Mouse (Mus musculus) liver, embryonic 16.5 days (tissue): ENCODE measurements around the gene Erich4. TPM values are rescaled to one million over a fixed set of nuclear protein-coding genes. Genes with fewer than 3 reads are reported as not detected.

Source experiments
- ATAC-seq: fragments of 200-750 bp; cut with Nextera tagmentation; 2 replicates; pipeline ENCODE4 v1.8.0; 2017; ENCODE audit warnings: low read depth, mild to moderate bottlenecking, moderate number of reproducible peaks, moderate library complexity
- H3K27ac ChIP-seq: fragments of 300-500 bp; sonication (generic); 2 replicates; pipeline ENCODE4 v1.5.1; 2014; ENCODE audit warnings: mild to moderate bottlenecking, low read length
- H3K27me3 ChIP-seq: fragments of 300-500 bp; sonication (generic); 2 replicates; pipeline ENCODE4 v1.6.1; 2014; ENCODE audit warnings: low read depth, low read length, mixed read lengths; ENCODE audit not compliant: control insufficient read depth, insufficient read depth
- H3K36me3 ChIP-seq: fragments of 300-500 bp; sonication (generic); 2 replicates; pipeline ENCODE4 v1.6.1; 2014; ENCODE audit warnings: mild to moderate bottlenecking; ENCODE audit not compliant: control insufficient read depth, insufficient read depth
- H3K4me1 ChIP-seq: fragments of 300-500 bp; sonication (generic); 2 replicates; pipeline ENCODE4 v1.6.1; 2014; ENCODE audit warnings: low read depth, low read length, mixed read lengths; ENCODE audit not compliant: control insufficient read depth
- H3K4me2 ChIP-seq: fragments of 300-500 bp; sonication (generic); 2 replicates; pipeline ENCODE4 v1.6.1; 2014; ENCODE audit warnings: low read depth, low read length, mixed read lengths
- H3K4me3 ChIP-seq: fragments of 300-500 bp; sonication (generic); 2 replicates; pipeline ENCODE4 v1.5.1; 2014; ENCODE audit warnings: low read depth, mild to moderate bottlenecking, low read length
- H3K9ac ChIP-seq: fragments of 300-500 bp; sonication (generic); 2 replicates; pipeline ENCODE4 v1.6.1; 2014; ENCODE audit warnings: low read depth, low read length
- H3K9me3 ChIP-seq: fragments of 300-500 bp; sonication (generic); replicated peaks from 2 replicates; pipeline ENCODE4 v1.6.1; 2016; ENCODE audit warnings: low read length; ENCODE audit not compliant: control insufficient read depth
- WGBS: fragments of 180-500 bp; shearing (Covaris S2); extraction: QIAGEN DNeasy Blood & Tissue Kit; methylation state at CpG from one replicate; pipeline ENCODE4 v1.1.7; 2014; ENCODE audit not compliant: insufficient replicate concordance; 5-methylcytosine and 5-hydroxymethylcytosine counted together
- polyA plus RNA-seq: library from polyadenylated mRNA; unstranded; fragments of >200 nt; fragmentation: Nextera tagmentation; extraction: Ambion mirVana; gene quantifications from 2 replicates; pipeline ENCODE4 v1.2.1, GENCODE M21; 2015

Gene Erich4
- polyA plus RNA-seq, 1 experiment from 2014 or later, result 0.65 TPM

DNA sequence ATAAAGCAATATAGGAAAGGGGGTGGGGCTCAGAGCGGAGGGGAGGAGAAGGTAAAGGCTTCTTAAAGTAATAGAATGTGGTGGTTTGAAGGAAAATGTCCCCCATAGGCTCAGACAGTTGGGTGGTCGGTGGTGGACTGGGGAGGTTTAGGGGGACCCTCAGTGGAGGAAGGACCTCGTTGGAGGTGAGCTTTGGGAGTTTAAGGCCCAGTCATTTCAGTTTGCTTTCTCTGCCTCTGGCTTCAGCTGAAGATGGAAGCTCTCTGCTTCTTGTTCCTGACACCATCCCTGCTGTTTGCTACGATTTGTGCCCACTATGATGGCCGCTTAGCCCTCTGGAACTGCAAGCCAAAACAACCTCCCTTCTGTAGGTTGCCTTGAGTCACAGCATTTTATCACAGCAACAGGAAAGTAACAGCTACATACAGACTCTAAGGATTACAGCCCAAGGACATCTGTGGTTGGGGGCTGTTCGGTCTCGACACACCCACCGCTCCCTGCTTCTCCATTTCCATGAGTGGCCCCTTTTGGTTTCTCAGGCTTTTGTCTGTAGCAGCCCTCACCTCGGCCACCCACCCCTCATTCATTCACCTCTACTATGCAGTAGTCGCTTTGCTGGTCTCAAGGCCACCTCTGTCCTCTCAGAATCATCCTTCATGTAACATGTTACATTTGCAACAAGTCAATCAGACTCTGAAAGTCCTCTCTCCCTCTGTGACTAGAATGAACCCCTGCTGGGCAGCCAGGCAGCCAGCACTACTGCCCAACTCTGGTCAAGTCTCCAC, 1.9 kb upstream of the Erich4 start:
- Histone ChIP-seq H3K4me1 (peaks cover 12% of the 10 kb centered on the region), H3K36me3 (no peaks in the 10 kb centered on the region), H3K4me3 (no peak overlapping the region), H3K27ac (no peak overlapping the region), H3K27me3 (no peaks in the 10 kb centered on the region), H3K9me3 (no peaks in the 10 kb centered on the region), H3K4me2 (no peak overlapping the region), H3K9ac (no peak overlapping the region)
- no peak for ATAC-seq
- 63% methylated on average over 10 of the region's 10 CpGs for whole genome bisulfite sequencing

DNA sequence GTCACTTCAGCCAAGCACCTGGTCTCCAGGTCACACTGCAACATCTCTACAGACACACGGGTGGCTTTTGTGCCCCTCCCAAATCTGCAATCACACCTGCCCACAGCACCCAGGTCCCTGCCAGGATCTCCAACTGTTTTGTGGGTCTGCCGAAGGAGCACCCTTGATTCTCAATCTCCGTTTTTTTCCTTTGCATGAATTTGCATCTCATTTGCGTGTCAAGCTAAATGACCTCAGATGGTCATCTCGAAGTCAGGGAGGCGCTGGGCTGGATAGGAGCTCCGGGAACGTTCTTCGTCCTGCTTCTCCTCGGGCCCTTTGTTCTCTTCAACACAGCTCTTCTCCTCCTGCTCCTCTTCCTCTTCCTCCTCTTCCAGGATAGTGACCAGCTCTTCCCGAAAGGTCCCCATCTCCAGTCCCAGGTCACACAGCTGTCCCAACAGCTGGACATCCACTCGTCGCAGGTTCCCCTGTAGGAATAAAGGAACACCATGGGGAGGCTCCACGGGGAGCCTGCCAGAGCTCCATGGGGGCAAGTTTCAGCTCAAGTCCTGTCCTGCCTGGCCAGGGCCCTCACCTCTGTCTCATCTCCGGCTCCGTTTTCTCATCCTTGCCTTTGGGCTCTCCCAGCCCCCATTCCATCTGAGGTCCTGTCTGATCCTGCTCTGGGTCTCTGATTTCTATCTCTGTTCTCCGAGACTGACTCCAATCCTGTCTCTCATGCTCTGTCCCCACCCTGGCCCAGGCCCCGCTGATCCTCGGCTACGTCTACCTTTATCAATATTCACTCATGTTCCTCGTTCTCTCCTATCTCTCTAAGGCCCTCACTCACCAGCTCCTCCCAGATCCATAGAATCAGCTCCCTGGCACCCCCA, 624 bp downstream of the Erich4 start:
- H3K4me2 ChIP-seq, result no peak overlapping the region
- 57% methylated on average over 21 of the region's 21 CpGs for WGBS
- ATAC-seq, result no peak

DNA sequence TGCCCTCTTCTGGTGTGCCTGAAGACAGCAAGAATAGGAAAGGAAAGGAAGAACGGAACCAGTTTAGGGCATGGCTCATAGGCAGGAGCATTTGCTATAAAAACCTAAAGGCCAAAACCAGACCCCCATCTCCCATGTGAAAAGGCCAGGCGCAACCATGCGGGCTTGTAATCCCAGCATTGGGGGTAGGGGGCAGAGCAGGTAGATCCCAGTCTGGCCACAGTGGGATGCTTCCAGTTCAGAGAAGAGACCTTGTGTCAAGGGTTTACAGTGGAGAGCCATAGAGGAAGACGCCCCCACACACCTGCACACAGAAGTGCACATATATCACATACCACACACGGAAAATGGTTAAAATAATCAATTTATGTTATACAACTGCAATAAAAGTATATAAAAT, 1.6 kb downstream of the Erich4 start:
- Histone ChIP-seq H3K36me3 (no peaks in the 10 kb centered on the region), H3K4me2 (no peak overlapping the region), H3K9me3 (no peaks in the 10 kb centered on the region), H3K27me3 (no peaks in the 10 kb centered on the region), H3K27ac (no peak overlapping the region), H3K9ac (no peak overlapping the region), H3K4me1 (peaks cover 5% of the 10 kb centered on the region), H3K4me3 (no peak overlapping the region)
- WGBS, result 70% methylated on average over 5 of the region's 5 CpGs
- ATAC-seq, result no peak

More for the DNA sequence above, 624 bp downstream of the Erich4 start:
- Histone ChIP-seq H3K36me3 (no peaks in the 10 kb centered on the region), H3K27me3 (no peaks in the 10 kb centered on the region), H3K27ac (no peak overlapping the region), H3K9me3 (no peaks in the 10 kb centered on the region), H3K4me3 (no peak overlapping the region), H3K4me1 (peaks cover 12% of the 10 kb centered on the region), H3K9ac (no peak overlapping the region)

DNA sequence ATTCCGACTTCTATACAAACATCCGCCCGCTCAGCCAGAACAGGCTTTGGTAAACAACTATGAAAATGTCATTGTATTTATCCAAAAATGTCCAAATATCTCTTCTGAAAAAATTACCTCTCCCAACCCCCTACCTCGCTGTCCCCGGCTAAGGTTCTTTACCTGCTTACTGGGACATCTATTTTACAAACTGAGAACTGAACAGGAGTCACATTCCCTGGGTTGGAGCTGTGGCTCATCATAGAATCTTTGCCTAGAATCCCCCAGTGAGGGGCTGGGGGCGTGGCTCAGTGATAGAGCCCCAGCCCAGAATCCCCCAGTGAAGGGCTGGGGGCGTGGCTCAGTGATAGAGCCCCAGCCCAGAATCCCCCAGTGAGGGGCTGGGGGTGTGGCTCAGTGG, 4.2 kb downstream of the Erich4 start:
- Histone ChIP-seq H3K36me3 (no peaks in the 10 kb centered on the region), H3K4me3 (no peak overlapping the region), H3K27me3 (no peaks in the 10 kb centered on the region), H3K9ac (no peak overlapping the region), H3K9me3 (no peaks in the 10 kb centered on the region), H3K4me2 (no peak overlapping the region), H3K27ac (no peak overlapping the region), H3K4me1 (no peaks in the 10 kb centered on the region; the same call in 1 of the 2 replicates)
- no peak for ATAC-seq
- 51% methylated on average over 7 of the region's 7 CpGs for WGBS

DNA sequence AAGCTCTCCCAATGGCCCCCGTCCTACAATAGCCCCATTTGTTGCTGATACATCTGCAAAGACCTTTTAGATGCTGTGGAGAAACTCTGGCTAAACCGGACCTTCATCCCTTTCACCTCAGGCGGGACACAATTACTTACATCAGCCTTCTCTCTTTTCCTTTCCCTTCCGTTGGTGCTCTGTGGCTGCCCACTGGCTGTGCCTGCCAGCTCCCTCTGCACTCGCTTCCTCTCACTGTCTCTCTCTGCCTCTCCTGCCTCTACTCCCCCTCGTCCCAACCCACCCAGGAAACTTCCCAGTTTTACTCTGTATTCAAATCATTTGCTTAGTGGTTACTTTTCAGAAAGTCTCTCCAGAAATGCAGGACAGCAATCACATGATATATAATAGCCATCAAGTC, 5.6 kb downstream of the Erich4 start:
- H3K4me1 ChIP-seq, result no peaks in the 10 kb centered on the region; the same call in 1 of the 2 replicates
- H3K9me3 ChIP-seq, result no peaks in the 10 kb centered on the region
- 21% methylated on average over 6 of the region's 6 CpGs for WGBS
- H3K27me3 ChIP-seq, result no peaks in the 10 kb centered on the region
- no peak overlapping the region for H3K4me3 ChIP-seq
- H3K27ac ChIP-seq, result no peak overlapping the region
- no peaks in the 10 kb centered on the region for H3K36me3 ChIP-seq
- no peak overlapping the region for H3K9ac ChIP-seq
- H3K4me2 ChIP-seq, result no peak overlapping the region
- no peak for ATAC-seq

DNA sequence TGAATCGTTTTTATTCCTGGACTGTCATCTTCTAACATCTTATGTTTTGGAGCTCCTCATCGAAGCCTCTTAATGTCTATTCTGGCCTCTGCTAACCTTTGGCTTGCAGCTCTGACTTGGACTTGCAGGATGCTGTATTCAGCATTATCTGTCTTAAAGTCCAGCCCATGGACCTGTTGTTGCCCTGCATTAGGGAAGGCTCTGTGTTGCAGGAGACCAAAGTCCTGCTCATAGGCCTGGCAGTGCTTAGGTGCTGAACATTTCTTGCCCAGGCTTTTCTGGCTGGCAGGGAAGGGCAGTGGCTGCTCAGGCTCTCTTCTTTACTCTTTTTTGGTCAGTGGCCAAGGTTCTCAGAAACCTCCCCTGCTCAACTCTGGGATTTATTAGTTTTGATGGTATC, 8.5 kb downstream of the Erich4 start:
- H3K9ac ChIP-seq, result no peak overlapping the region
- H3K36me3 ChIP-seq, result no peaks in the 10 kb centered on the region
- no peaks in the 10 kb centered on the region for H3K9me3 ChIP-seq
- ATAC-seq, result no peak
- no peaks in the 10 kb centered on the region for H3K27me3 ChIP-seq
- H3K4me1 ChIP-seq, result no peaks in the 10 kb centered on the region; the same call in 1 of the 2 replicates
- no peak overlapping the region for H3K4me3 ChIP-seq
- WGBS, result 44% methylated on average over 2 of the region's 2 CpGs
- H3K27ac ChIP-seq, result no peak overlapping the region
- no peak overlapping the region for H3K4me2 ChIP-seq

DNA sequence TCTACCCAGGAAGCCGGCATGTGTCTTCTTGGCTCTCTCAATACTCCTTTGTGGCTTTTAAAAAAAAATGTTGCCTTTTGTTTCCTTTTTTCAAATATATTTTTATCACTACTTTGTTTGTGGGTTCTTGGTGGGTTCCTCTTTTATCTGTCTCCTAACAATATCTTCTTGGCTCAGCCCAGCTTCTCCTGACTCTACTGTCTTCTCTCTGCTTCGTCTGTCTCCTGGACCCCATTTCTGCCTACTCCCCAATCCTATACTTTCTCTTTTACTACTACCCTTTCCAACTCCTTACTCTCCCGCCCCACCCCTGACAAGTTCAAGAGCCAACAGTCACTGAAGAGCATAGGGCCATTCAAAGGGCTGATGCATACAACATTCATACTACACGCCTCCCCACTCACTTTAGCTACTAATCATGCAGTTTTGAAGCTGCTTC, 9.0 kb downstream of the Erich4 start:
- no peaks in the 10 kb centered on the region for H3K27me3 ChIP-seq
- no peaks in the 10 kb centered on the region for H3K9me3 ChIP-seq
- H3K9ac ChIP-seq, result no peak overlapping the region
- no peak overlapping the region for H3K4me3 ChIP-seq
- no peaks in the 10 kb centered on the region; the same call in 1 of the 2 replicates for H3K4me1 ChIP-seq
- ATAC-seq, result no peak
- no peak overlapping the region for H3K27ac ChIP-seq
- no peaks in the 10 kb centered on the region for H3K36me3 ChIP-seq
- H3K4me2 ChIP-seq, result no peak overlapping the region
- 15% methylated on average over 4 of the region's 4 CpGs for WGBS

DNA sequence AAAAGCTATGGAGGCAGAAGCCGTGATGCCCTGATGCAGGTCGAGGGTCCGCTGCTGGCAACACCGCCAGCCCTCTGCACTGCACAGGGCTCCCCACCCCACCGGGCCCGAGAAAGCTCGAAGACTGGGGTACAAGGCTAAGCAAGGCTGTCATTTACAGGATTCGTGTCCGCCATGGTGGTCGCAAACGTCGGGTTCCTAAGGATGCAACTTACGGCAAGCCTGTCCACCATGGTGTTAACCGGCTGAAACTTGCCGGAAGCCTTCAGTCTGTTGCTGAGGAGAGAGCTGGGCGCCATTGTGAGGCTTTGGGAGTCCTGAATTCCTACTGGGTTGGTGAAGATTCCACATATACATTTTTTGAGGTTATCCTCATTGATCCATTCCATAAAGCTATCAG, 14.3 kb downstream of the Erich4 start:
- no peak for ATAC-seq
- WGBS, result 69% methylated on average over 16 of the region's 16 CpGs
- no peaks in the 10 kb centered on the region for H3K27me3 ChIP-seq
- H3K4me3 ChIP-seq, result no peak overlapping the region
- H3K27ac ChIP-seq, result no peak overlapping the region
- H3K4me2 ChIP-seq, result no peak overlapping the region
- no peaks in the 10 kb centered on the region for H3K4me1 ChIP-seq
- no peak overlapping the region for H3K9ac ChIP-seq
- no peaks in the 10 kb centered on the region for H3K36me3 ChIP-seq
- no peaks in the 10 kb centered on the region for H3K9me3 ChIP-seq

DNA sequence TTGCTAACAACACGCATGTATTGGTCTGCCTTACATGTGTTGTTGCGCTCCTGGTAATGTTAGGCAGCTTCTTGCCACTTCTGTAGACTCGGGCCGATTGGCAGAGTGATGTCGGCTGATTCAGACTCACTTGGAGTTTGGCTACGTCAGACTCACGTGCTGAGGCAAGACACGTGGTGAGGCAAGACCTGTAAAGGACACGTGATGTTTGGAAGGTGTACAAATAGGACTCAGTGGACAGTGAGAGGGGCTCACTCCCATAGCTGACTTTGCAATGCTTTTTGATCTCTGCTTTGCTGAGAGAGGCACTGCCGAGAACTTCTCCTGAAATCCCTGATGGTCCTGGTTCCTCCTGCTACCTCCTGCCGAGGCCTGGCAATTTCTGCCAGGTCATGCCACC, 15.0 kb downstream of the Erich4 start:
- H3K4me3 ChIP-seq, result no peak overlapping the region
- H3K9me3 ChIP-seq, result no peaks in the 10 kb centered on the region

More for the DNA sequence above, 15.0 kb downstream of the Erich4 start:
- H3K9ac ChIP-seq, result no peak overlapping the region
- H3K4me1 ChIP-seq, result no peaks in the 10 kb centered on the region
- no peaks in the 10 kb centered on the region for H3K36me3 ChIP-seq
- WGBS, result 69% methylated on average over 11 of the region's 11 CpGs
- H3K27me3 ChIP-seq, result no peaks in the 10 kb centered on the region
- no peak overlapping the region for H3K4me2 ChIP-seq
- ATAC-seq, result no peak
- H3K27ac ChIP-seq, result no peak overlapping the region
